ENCODE assay signal across 8 mouse cellular contexts in genomic region chr5:107167872-107168300, GRCm38 (mm10).
DNase-seq lines count a peak whose midpoint lies in the region; ATAC-seq and TF ChIP-seq lines count a peak whose summit lies in the region.

No protein-coding gene starts in this region.

- no peaks in the 10 kb centered on the region; the same call in 1 of the 2 replicates for H3K27me3 ChIP-seq in neural tube, embryonic 13.5 days
- 0 out of 2 replicates have a peak, but pooled peaks cover 3% of the 10 kb centered on the region for H3K27me3 ChIP-seq in heart, embryonic 11.5 days (ENCODE audit: control insufficient read depth, insufficient read depth, low read length)
- no peaks in the 10 kb centered on the region for H3K27me3 ChIP-seq in neural tube, embryonic 14.5 days (ENCODE audit: control insufficient read depth, insufficient read depth, low read length)

- ATAC-seq in neural tube, embryonic 13.5 days (ENCODE audit: low read depth): peak; percentile 88
- ATAC-seq in heart, embryonic 11.5 days (replicated peaks; ENCODE audit: insufficient number of reproducible peaks, low FRiP score, low TSS enrichment): no peak
- peak; percentile 68 for ATAC-seq in neural tube, embryonic 14.5 days (ENCODE audit: low read depth)

- no peak overlapping the region for H3K9ac ChIP-seq in neural tube, embryonic 13.5 days
- H3K9ac ChIP-seq in heart, embryonic 11.5 days (ENCODE audit: low read depth, low read length): no peak overlapping the region
- H3K9ac ChIP-seq in neural tube, embryonic 14.5 days (replicated peaks; ENCODE audit: low read depth, low read length): no peak overlapping the region

- peak overlapping the region; percentile 29 for H3K4me2 ChIP-seq in neural tube, embryonic 13.5 days
- peak overlapping the region; percentile 38 for H3K4me2 ChIP-seq in heart, embryonic 11.5 days
- H3K4me2 ChIP-seq in neural tube, embryonic 14.5 days (ENCODE audit: low read depth, low read length): peak overlapping the region; percentile 15; the same call in 1 of the 2 replicates

- TF ChIP-seq CTCF in embryonic fibroblast, embryonic 13.5 days (IDR thresholded peaks at IDR 0.05; ENCODE audit: borderline replicate concordance, insufficient read depth, low read length): no peak

- no peak for TF ChIP-seq POLR2A in embryonic fibroblast, embryonic 13.5 days (IDR thresholded peaks at IDR 0.05; ENCODE audit: low read depth, low read length)

- 38% methylated on average over 8 of the region's 8 CpGs for WGBS in neural tube, embryonic 13.5 days
- 50% methylated on average over 8 of the region's 8 CpGs for WGBS in heart, embryonic 11.5 days (ENCODE audit: insufficient replicate concordance)
- 35% methylated on average over 8 of the region's 8 CpGs for WGBS in neural tube, embryonic 14.5 days

- no peak for DNase-seq in neural tube, embryonic 10.5 days (ENCODE audit: extremely low spot score, low spot score)
- DNase-seq in kidney, adult 9 months: peak; percentile 90
- peak; percentile 73 for DNase-seq in left cerebral cortex, postnatal 4 days
- no peak for DNase-seq in natural killer cell, adult 2 months (ENCODE audit: low spot score in 2 of 2)

- no peaks in the 10 kb centered on the region for H3K36me3 ChIP-seq in neural tube, embryonic 13.5 days
- no peaks in the 10 kb centered on the region for H3K36me3 ChIP-seq in heart, embryonic 11.5 days (ENCODE audit: control insufficient read depth, insufficient read depth, low read length)
- H3K36me3 ChIP-seq in neural tube, embryonic 14.5 days (ENCODE audit: control insufficient read depth, insufficient read depth, low read length): no peaks in the 10 kb centered on the region

- no peaks in the 10 kb centered on the region for H3K9me3 ChIP-seq in neural tube, embryonic 13.5 days
- no peaks in the 10 kb centered on the region for H3K9me3 ChIP-seq in heart, embryonic 11.5 days (replicated peaks; ENCODE audit: control insufficient read depth, low read length)
- H3K9me3 ChIP-seq in neural tube, embryonic 14.5 days (ENCODE audit: control insufficient read depth, low read length): no peaks in the 10 kb centered on the region

- H3K4me3 ChIP-seq in neural tube, embryonic 13.5 days: no peak overlapping the region
- H3K4me3 ChIP-seq in embryonic fibroblast, embryonic 13.5 days (ENCODE audit: insufficient read depth, low read length): peak overlapping the region; percentile 0; the same call in 1 of the 2 replicates
- no peak overlapping the region for H3K4me3 ChIP-seq in heart, embryonic 11.5 days (ENCODE audit: low read depth, low read length)
- H3K4me3 ChIP-seq in neural tube, embryonic 14.5 days (ENCODE audit: low read depth, low read length): no peak overlapping the region

- intact Hi-C loops in left cerebral cortex, postnatal 4 days (cut with DNase I): loop anchor here (2.0 kb wide), 1 partner anchor 21 kb away; no protein-coding TSS in a partner anchor

- H3K27ac ChIP-seq in neural tube, embryonic 13.5 days (replicated peaks): peak overlapping the region; percentile 46
- H3K27ac ChIP-seq in embryonic fibroblast, embryonic 13.5 days (ENCODE audit: insufficient read depth, low read length): peak overlapping the region; percentile 97
- H3K27ac ChIP-seq in heart, embryonic 11.5 days (ENCODE audit: low read depth, low read length): peak overlapping the region; percentile 54; the same call in 1 of the 2 replicates
- no peak overlapping the region for H3K27ac ChIP-seq in neural tube, embryonic 14.5 days (ENCODE audit: low read depth, low read length)

- H3K4me1 ChIP-seq in neural tube, embryonic 13.5 days (replicated peaks): peaks cover 32% of the 10 kb centered on the region
- peaks cover 15% of the 10 kb centered on the region for H3K4me1 ChIP-seq in embryonic fibroblast, embryonic 13.5 days (ENCODE audit: control insufficient read depth, insufficient read depth, low read length)
- H3K4me1 ChIP-seq in heart, embryonic 11.5 days (ENCODE audit: control insufficient read depth, insufficient read depth, low read length): peaks cover 24% of the 10 kb centered on the region
- peaks cover 7% of the 10 kb centered on the region; the same call in 1 of the 2 replicates for H3K4me1 ChIP-seq in neural tube, embryonic 14.5 days (ENCODE audit: control insufficient read depth, insufficient read depth, low read length)

Comparison
In these comparisons a context has a peak if more than half of its experiments do, and no peak if none do; other contexts are left out.
1. DNase-seq: peak in kidney, adult 9 months (single experiment) and left cerebral cortex, postnatal 4 days (single experiment); none in neural tube, embryonic 10.5 days (single experiment) and natural killer cell, adult 2 months (0 of 2).
2. Peak in every context shown above with its lines, with median percentiles within 50 percentile points of each other: H3K4me2 ChIP-seq.